Mouse (Mus musculus): ENCODE measurements at regions not wholly inside any gene's neighbourhood (a gene's known extent, or its start where the extent isn't known, plus 50 kb on each side); places are given as distances from the start of the nearest gene placed in this dataset.
A peak's percentile ranks its signal among the peaks of the same experiment; 100 is the strongest.

DNA sequence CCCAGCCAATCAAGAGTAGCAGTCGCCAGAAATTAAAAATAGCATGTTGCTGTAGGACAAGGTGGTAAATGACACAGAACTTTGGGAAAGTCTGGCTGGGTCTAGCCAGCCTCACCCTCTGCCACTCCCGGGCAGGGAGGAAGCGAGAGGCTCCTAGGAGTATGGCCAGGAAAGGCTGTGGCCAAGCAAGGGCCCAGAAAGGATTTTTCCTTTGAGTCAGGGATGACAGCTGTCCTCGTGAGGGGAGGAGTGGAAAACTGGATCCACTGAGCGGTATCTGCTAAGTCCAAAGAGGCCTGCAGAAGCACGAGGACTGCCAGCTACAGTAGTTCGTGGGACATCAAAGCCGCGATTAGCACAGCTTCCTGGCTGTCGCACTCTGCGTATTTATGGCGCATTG, 87.2 kb upstream of the Pabpc6 start:
- 51% methylated on average over 12 of the region's 12 CpGs for WGBS
- Histone ChIP-seq H3K4me1 (ENCODE audit: control insufficient read depth, insufficient read depth, low read length) (0 out of 2 replicates have a peak, but pooled peaks cover 2% of the 10 kb centered on the region), H3K4me3 (replicated peaks; ENCODE audit: extremely low read depth, low read depth, low read length) (no peak overlapping the region)
- DNase-seq, result peak; percentile 25
- no peak for TF ChIP-seq POLR2A (IDR thresholded peaks at IDR 0.05; ENCODE audit: borderline replicate concordance, extremely low read depth, low read depth, low read length)
- TF ChIP-seq CTCF (IDR thresholded peaks at IDR 0.05; ENCODE audit: insufficient read depth, low read length), result no peak

GRCm38 (mm10) chr17:9756196-9756595, 86.7 kb upstream of the Pabpc6 start:
- DNase-seq, result peak; percentile 56
- peak overlapping the region; percentile 6 for H3K4me3 ChIP-seq (replicated peaks; ENCODE audit: extremely low read depth, low read depth, low read length)
- 0 out of 2 replicates have a peak, but pooled peaks cover 2% of the 10 kb centered on the region for H3K4me1 ChIP-seq (ENCODE audit: control insufficient read depth, insufficient read depth, low read length)
- 48% methylated on average over 3 of the region's 3 CpGs for WGBS
- TF ChIP-seq CTCF (IDR thresholded peaks at IDR 0.05; ENCODE audit: insufficient read depth, low read length), result peak; percentile 61
- TF ChIP-seq POLR2A (IDR thresholded peaks at IDR 0.05; ENCODE audit: borderline replicate concordance, extremely low read depth, low read depth, low read length), result no peak

DNA sequence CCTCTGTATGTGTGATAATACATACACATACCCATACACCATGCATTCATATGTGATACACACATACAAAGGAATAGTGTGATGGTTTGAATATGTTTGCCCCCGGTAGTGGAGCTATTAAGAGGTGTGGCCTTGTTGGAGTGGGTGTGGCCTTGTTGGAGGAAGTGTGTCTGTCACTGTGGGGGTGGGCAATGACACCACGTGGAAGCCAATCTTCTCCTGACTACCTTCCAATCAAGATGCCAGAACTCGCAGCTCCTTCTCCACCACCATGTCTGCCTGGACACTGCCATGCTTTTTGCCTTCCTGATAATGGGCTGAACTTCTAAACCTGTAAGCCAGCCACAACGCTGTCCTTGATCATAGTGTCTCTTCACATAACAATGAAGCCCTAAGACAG, 86.1 kb upstream of the Pabpc6 start:
- H3K4me3 ChIP-seq (replicated peaks; ENCODE audit: extremely low read depth, low read depth, low read length), result no peak overlapping the region
- 0 out of 2 replicates have a peak, but pooled peaks cover 2% of the 10 kb centered on the region for H3K4me1 ChIP-seq (ENCODE audit: control insufficient read depth, insufficient read depth, low read length)
- WGBS, result 67% methylated on average over 4 of the region's 4 CpGs
- DNase-seq, result no peak
- TF ChIP-seq CTCF (IDR thresholded peaks at IDR 0.05; ENCODE audit: insufficient read depth, low read length), result no peak
- TF ChIP-seq POLR2A (IDR thresholded peaks at IDR 0.05; ENCODE audit: borderline replicate concordance, extremely low read depth, low read depth, low read length), result no peak

DNA sequence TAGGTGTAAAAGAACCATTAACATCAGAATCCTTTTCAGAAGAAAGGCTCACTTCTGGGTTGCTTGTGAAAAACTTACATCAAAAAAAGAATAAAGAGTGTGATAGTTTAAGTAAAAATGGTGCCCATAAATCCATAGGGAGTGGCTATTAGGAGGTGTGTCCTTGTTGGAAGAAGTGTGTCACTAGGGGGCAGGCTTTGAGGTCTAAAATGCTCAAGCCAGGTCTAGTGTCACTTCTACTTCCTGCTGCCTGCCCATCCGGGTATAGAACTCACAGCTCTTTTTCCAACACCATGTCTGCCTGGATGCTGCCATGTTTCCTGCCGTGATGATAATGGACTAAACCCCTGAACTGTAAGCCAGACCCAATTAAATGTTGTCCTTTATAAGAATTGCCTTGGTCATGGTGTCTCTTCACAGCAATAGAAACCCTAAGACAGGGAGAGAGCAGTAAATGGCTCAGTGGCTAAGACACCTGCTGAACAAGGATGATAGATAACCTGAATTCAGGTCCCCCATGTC, 85.4 kb upstream of the Pabpc6 start:
- WGBS, result 73% methylated on average over 2 of the region's 2 CpGs
- TF ChIP-seq POLR2A (IDR thresholded peaks at IDR 0.05; ENCODE audit: borderline replicate concordance, extremely low read depth, low read depth, low read length) (no peak), CTCF (IDR thresholded peaks at IDR 0.05; ENCODE audit: insufficient read depth, low read length) (no peak)
- Histone ChIP-seq H3K4me1 (ENCODE audit: control insufficient read depth, insufficient read depth, low read length) (0 out of 2 replicates have a peak, but pooled peaks cover 2% of the 10 kb centered on the region), H3K4me3 (replicated peaks; ENCODE audit: extremely low read depth, low read depth, low read length) (no peak overlapping the region)
- no peak for DNase-seq

- Histone ChIP-seq H3K4me1 (ENCODE audit: control insufficient read depth, insufficient read depth, low read length) (no peaks in the 10 kb centered on the region), H3K4me3 (replicated peaks; ENCODE audit: extremely low read depth, low read depth, low read length) (no peak overlapping the region)
- TF ChIP-seq POLR2A (IDR thresholded peaks at IDR 0.05; ENCODE audit: borderline replicate concordance, extremely low read depth, low read depth, low read length) (no peak), CTCF (IDR thresholded peaks at IDR 0.05; ENCODE audit: insufficient read depth, low read length) (no peak)
- WGBS, result 79% methylated on average over 4 of the region's 4 CpGs
- DNase-seq, result no peak
Observed at GRCm38 (mm10) chr17:9752848-9753247, 83.3 kb upstream of the Pabpc6 start.

DNA sequence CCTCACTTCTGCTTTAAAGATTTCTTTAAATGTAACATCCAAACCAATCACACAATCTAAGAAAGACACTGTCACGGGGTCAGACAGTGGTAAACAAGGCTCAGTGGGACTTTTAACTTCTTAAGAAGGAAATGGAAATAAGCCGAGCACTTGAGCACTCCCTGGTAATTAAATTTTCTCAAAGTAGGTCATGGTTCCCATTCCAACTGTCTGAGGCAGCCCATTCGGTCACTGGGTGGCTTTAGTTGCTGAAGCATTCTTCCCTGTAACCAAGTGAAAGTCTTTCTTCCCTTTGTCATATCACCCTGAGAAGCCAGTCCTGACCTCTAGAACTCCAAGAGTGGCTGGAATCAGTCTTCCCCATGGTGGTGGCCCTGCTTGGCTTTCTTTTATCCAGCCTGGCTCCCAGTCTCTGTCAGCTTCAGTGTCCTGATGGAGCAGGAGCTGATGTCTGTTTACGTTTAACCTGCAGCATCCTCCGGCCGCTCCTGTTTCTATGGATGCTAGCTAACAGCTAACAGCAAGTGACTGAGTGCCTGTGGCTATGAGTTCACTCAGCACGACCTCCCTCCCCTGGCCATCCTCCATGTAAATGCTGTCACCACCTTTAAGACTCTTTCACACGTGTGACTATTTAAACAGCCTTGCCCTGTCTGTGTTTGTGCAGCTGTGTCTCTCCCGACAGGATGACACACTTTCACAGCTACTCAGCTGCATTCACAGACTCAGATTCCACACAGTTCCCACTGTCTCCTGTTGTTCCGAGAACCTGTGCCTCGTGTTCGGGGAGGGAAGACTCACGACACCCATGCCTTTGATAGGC, 82.0 kb upstream of the Pabpc6 start:
- 56% methylated on average over 13 of the region's 13 CpGs for WGBS
- Histone ChIP-seq H3K4me3 (replicated peaks; ENCODE audit: extremely low read depth, low read depth, low read length) (no peak overlapping the region), H3K4me1 (ENCODE audit: control insufficient read depth, insufficient read depth, low read length) (no peaks in the 10 kb centered on the region)
- DNase-seq, result no peak
- TF ChIP-seq CTCF (IDR thresholded peaks at IDR 0.05; ENCODE audit: insufficient read depth, low read length) (no peak), POLR2A (IDR thresholded peaks at IDR 0.05; ENCODE audit: borderline replicate concordance, extremely low read depth, low read depth, low read length) (no peak)

DNA sequence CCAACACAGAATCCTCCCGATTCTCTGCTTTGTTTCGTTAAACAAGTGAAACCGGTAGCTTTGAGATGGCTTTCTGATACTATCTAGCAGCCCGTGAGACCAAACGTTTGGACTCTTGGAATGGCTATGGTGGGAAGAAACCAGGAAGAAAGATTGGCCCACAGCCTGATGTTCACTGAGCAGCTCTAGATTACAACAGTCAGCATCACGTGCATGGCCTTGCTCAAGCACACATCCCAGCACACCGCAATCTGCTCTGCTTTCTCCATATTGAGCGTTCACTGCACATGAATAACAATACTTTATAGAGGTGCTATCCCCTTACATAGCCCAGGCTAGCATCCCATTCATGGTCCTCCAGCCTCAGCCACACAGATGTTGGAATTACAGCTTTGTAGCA, 80.5 kb upstream of the Pabpc6 start:
- 79% methylated on average over 8 of the region's 8 CpGs for WGBS
- no peak for TF ChIP-seq CTCF (IDR thresholded peaks at IDR 0.05; ENCODE audit: insufficient read depth, low read length)
- no peak for TF ChIP-seq POLR2A (IDR thresholded peaks at IDR 0.05; ENCODE audit: borderline replicate concordance, extremely low read depth, low read depth, low read length)
- DNase-seq, result no peak
- H3K4me3 ChIP-seq (replicated peaks; ENCODE audit: extremely low read depth, low read depth, low read length), result no peak overlapping the region
- H3K4me1 ChIP-seq (ENCODE audit: control insufficient read depth, insufficient read depth, low read length), result no peaks in the 10 kb centered on the region

DNA sequence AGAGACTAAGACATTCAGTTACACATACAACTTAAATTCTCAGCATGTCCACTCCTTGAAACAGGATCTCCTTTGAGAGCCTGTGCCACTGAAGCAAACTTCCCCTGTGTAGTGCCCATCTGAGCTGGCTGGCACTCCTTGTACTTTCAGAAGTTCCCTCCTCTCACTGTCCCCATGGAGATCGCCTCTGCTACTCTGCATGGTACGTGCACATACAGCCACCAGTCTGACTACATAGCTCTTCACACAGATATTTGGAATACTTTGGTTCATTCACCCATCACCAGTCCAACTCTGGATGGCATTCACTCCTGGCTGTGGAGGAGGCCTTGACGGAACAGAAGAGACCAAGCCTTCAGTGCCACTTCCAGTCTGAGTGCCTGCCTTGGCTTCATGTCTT, 79.8 kb upstream of the Pabpc6 start:
- no peak for DNase-seq
- Histone ChIP-seq H3K4me1 (ENCODE audit: control insufficient read depth, insufficient read depth, low read length) (no peaks in the 10 kb centered on the region), H3K4me3 (replicated peaks; ENCODE audit: extremely low read depth, low read depth, low read length) (no peak overlapping the region)
- no peak for TF ChIP-seq POLR2A (IDR thresholded peaks at IDR 0.05; ENCODE audit: borderline replicate concordance, extremely low read depth, low read depth, low read length)
- TF ChIP-seq CTCF (IDR thresholded peaks at IDR 0.05; ENCODE audit: insufficient read depth, low read length), result no peak
- WGBS, result 93% methylated on average over 3 of the region's 3 CpGs

GRCm38 (mm10) chr17:9747893-9748292, 78.4 kb upstream of the Pabpc6 start:
- no peak overlapping the region for H3K4me3 ChIP-seq (replicated peaks; ENCODE audit: extremely low read depth, low read depth, low read length)
- 88% methylated on average over 2 of the region's 2 CpGs for WGBS
- H3K4me1 ChIP-seq (ENCODE audit: control insufficient read depth, insufficient read depth, low read length), result no peaks in the 10 kb centered on the region
- TF ChIP-seq CTCF (IDR thresholded peaks at IDR 0.05; ENCODE audit: insufficient read depth, low read length) (no peak), POLR2A (IDR thresholded peaks at IDR 0.05; ENCODE audit: borderline replicate concordance, extremely low read depth, low read depth, low read length) (no peak)
- no peak for DNase-seq

- DNase-seq, result no peak
- Histone ChIP-seq H3K4me1 (ENCODE audit: control insufficient read depth, insufficient read depth, low read length) (no peaks in the 10 kb centered on the region), H3K4me3 (replicated peaks; ENCODE audit: extremely low read depth, low read depth, low read length) (no peak overlapping the region)
- 54% methylated on average over 5 of the region's 5 CpGs for WGBS
- no peak for TF ChIP-seq CTCF (IDR thresholded peaks at IDR 0.05; ENCODE audit: insufficient read depth, low read length)
- TF ChIP-seq POLR2A (IDR thresholded peaks at IDR 0.05; ENCODE audit: borderline replicate concordance, extremely low read depth, low read depth, low read length), result no peak
Observed at GRCm38 (mm10) chr17:9743342-9743741, 73.8 kb upstream of the Pabpc6 start.

Data from lung, adult 2 months (tissue).